Mouse (Mus musculus): ENCODE measurements around the gene Arf1.
"Not testable (repeated sequence)": the region's sequence is repeated elsewhere in the genome, so short reads cannot be mapped to it uniquely, and the experiment has no call there.

- not testable (repeated sequence) for TF ChIP-seq CTCF (IDR thresholded peaks at IDR 0.05; ENCODE audit: low read depth, low read length); POLR2AphosphoS5 (IDR thresholded peaks at IDR 0.05; ENCODE audit: insufficient replicate concordance, low read depth, low read length); TAL1 (conservative IDR thresholded peaks at IDR 0.05; ENCODE audit: low read depth, low read length)
Measured at GRCm38 (mm10) chr11:59212320-59212719, 15.8 kb downstream of the Arf1 start.
